23 mouse cellular contexts compared by ENCODE assay signal in genomic region chr19:36682560-36682959, GRCm38 (mm10). TPM values are rescaled to one million over a fixed set of nuclear protein-coding genes. Genes with fewer than 3 reads are reported as not detected.
DNase-seq lines count a peak whose midpoint lies in the region; ATAC-seq and TF ChIP-seq lines count a peak whose summit lies in the region.
"Had no signal": no experiment of that assay in that cellular context is flagged by ENCODE, and none has a peak within 500 bp of the region (broad histone marks: within the 10 kb centered on the region; RNA-seq: fewer than 3 reads in every experiment).

No protein-coding gene starts in this region.

- no peaks in the 10 kb centered on the region for H3K36me3 ChIP-seq in embryonic facial prominence, embryonic 14.5 days (ENCODE audit: control insufficient read depth, insufficient read depth, low read length)
- no peaks in the 10 kb centered on the region for H3K36me3 ChIP-seq in embryonic facial prominence, embryonic 10.5 days (replicated peaks)
- no peaks in the 10 kb centered on the region for H3K36me3 ChIP-seq in heart, embryonic 13.5 days
- no peaks in the 10 kb centered on the region for H3K36me3 ChIP-seq in limb, embryonic 14.5 days (ENCODE audit: control insufficient read depth, insufficient read depth, low read length)
- H3K36me3 ChIP-seq in forebrain, embryonic 16.5 days (ENCODE audit: control insufficient read depth, insufficient read depth), result no peaks in the 10 kb centered on the region
- H3K36me3 ChIP-seq: neural tube, embryonic 13.5 days; stomach, embryonic 15.5 days had no signal

- no peak overlapping the region for H3K4me3 ChIP-seq in embryonic facial prominence, embryonic 14.5 days (ENCODE audit: low read depth, low read length)
- H3K4me3 ChIP-seq in embryonic facial prominence, embryonic 10.5 days, result no peak overlapping the region
- H3K4me3 ChIP-seq in layer of hippocampus, adult 2 months, result no peak overlapping the region
- H3K4me3 ChIP-seq in heart, embryonic 13.5 days, result no peak overlapping the region
- H3K4me3 ChIP-seq in limb, embryonic 14.5 days (replicated peaks; ENCODE audit: low read length), result no peak overlapping the region
- no peak overlapping the region for H3K4me3 ChIP-seq in forebrain, embryonic 16.5 days (replicated peaks; ENCODE audit: low read length)
- H3K4me3 ChIP-seq: forebrain, embryonic 13.5 days; neural tube, embryonic 13.5 days; stomach, embryonic 15.5 days had no signal

- no peak for TF ChIP-seq CTCF in layer of hippocampus, adult 2 months (conservative IDR thresholded peaks at IDR 0.05)

- no peaks in the 10 kb centered on the region for H3K27me3 ChIP-seq in embryonic facial prominence, embryonic 14.5 days (replicated peaks; ENCODE audit: control insufficient read depth, insufficient read depth, low read length)
- H3K27me3 ChIP-seq in embryonic facial prominence, embryonic 10.5 days (replicated peaks; ENCODE audit: low read depth, poor library complexity, severe bottlenecking), result no peaks in the 10 kb centered on the region
- H3K27me3 ChIP-seq in heart, embryonic 13.5 days (replicated peaks), result no peaks in the 10 kb centered on the region
- H3K27me3 ChIP-seq in limb, embryonic 14.5 days (ENCODE audit: control insufficient read depth, insufficient read depth, low read length), result no peaks in the 10 kb centered on the region
- no peaks in the 10 kb centered on the region for H3K27me3 ChIP-seq in forebrain, embryonic 16.5 days (replicated peaks; ENCODE audit: control insufficient read depth, insufficient read depth, low read length)
- H3K27me3 ChIP-seq: forebrain, embryonic 13.5 days; neural tube, embryonic 13.5 days; stomach, embryonic 15.5 days had no signal

- DNase-seq in embryonic facial prominence, embryonic 14.5 days (ENCODE audit: low spot score), result no peak
- DNase-seq in embryonic facial prominence, embryonic 10.5 days (ENCODE audit: low spot score), result no peak
- peak; percentile 13 for DNase-seq in layer of hippocampus, adult 9-11 months
- DNase-seq in layer of hippocampus, adult 2 months (ENCODE audit: low spot score in 2 of 2), result no peak
- DNase-seq in limb, embryonic 14.5 days (ENCODE audit: low spot score), result no peak
- no peak for DNase-seq in retina, embryonic 14.5 days (ENCODE audit: low spot score)
- DNase-seq: adrenal gland, postnatal 25 days; cerebellum, adult 18-20 months; cerebellum, postnatal 36 days; liver; midbrain, embryonic 14.5 days; thymus, adult 18-20 months had no signal

- TF ChIP-seq POLR2A in limb, embryonic 14.5 days (IDR thresholded peaks at IDR 0.05; ENCODE audit: borderline replicate concordance, extremely low read depth, insufficient read depth, insufficient read length), result no peak

- WGBS in embryonic facial prominence, embryonic 14.5 days, result 72% methylated on average over 2 of the region's 2 CpGs
- 79% methylated on average over 2 of the region's 2 CpGs for WGBS in embryonic facial prominence, embryonic 10.5 days
- WGBS in heart, embryonic 13.5 days, result 26% methylated on average over 2 of the region's 2 CpGs
- 69% methylated on average over 2 of the region's 2 CpGs for WGBS in limb, embryonic 14.5 days
- WGBS in forebrain, embryonic 16.5 days, result 85% methylated on average over 2 of the region's 2 CpGs

- no peak overlapping the region for H3K27ac ChIP-seq in embryonic facial prominence, embryonic 14.5 days (replicated peaks; ENCODE audit: low read depth, low read length)
- no peak overlapping the region for H3K27ac ChIP-seq in embryonic facial prominence, embryonic 10.5 days (replicated peaks)
- no peak overlapping the region for H3K27ac ChIP-seq in layer of hippocampus, adult 2 months
- peak overlapping the region; percentile 94 for H3K27ac ChIP-seq in heart, embryonic 13.5 days (replicated peaks)
- no peak overlapping the region for H3K27ac ChIP-seq in limb, embryonic 14.5 days (replicated peaks; ENCODE audit: low read depth, low read length)
- no peak overlapping the region for H3K27ac ChIP-seq in forebrain, embryonic 16.5 days (ENCODE audit: low read length)
- H3K27ac ChIP-seq: forebrain, embryonic 13.5 days; neural tube, embryonic 13.5 days; stomach, embryonic 15.5 days had no signal

- H3K9ac ChIP-seq in embryonic facial prominence, embryonic 14.5 days (ENCODE audit: low read depth, low read length), result no peak overlapping the region
- peak overlapping the region; percentile 61 for H3K9ac ChIP-seq in heart, embryonic 13.5 days
- H3K9ac ChIP-seq in limb, embryonic 14.5 days (ENCODE audit: low read depth, low read length, severe bottlenecking), result no peak overlapping the region
- H3K9ac ChIP-seq in forebrain, embryonic 16.5 days (replicated peaks; ENCODE audit: low read depth, low read length), result no peak overlapping the region
- H3K9ac ChIP-seq: forebrain, embryonic 13.5 days; neural tube, embryonic 13.5 days; stomach, embryonic 15.5 days had no signal

- peak; percentile 23; the same call in 1 of the 2 replicates for ATAC-seq in embryonic facial prominence, embryonic 14.5 days (ENCODE audit: low read depth)
- peak; percentile 47; the same call in 1 of the 2 replicates for ATAC-seq in heart, embryonic 13.5 days (ENCODE audit: extremely low read depth, insufficient number of reproducible peaks, low FRiP score, low TSS enrichment)
- peak; percentile 54 for ATAC-seq in limb, embryonic 14.5 days (ENCODE audit: low FRiP score, low read depth)
- ATAC-seq in forebrain, embryonic 16.5 days, result no peak
- ATAC-seq: activated CD4-positive, CD25-positive, alpha-beta regulatory T cell, adult 4 months; forebrain, embryonic 13.5 days; hindbrain, embryonic 16.5 days; intestine, embryonic 16.5 days; lung, postnatal 0 days had no signal

- peaks cover 17% of the 10 kb centered on the region for H3K4me1 ChIP-seq in embryonic facial prominence, embryonic 14.5 days (ENCODE audit: control insufficient read depth, insufficient read depth, low read length)
- peaks cover 15% of the 10 kb centered on the region for H3K4me1 ChIP-seq in embryonic facial prominence, embryonic 10.5 days
- peaks cover 79% of the 10 kb centered on the region for H3K4me1 ChIP-seq in heart, embryonic 13.5 days
- peaks cover 20% of the 10 kb centered on the region for H3K4me1 ChIP-seq in limb, embryonic 14.5 days (ENCODE audit: control insufficient read depth, insufficient read depth, low read length)
- H3K4me1 ChIP-seq in forebrain, embryonic 16.5 days (replicated peaks; ENCODE audit: control insufficient read depth, insufficient read depth, low read length), result peaks cover 13% of the 10 kb centered on the region

- H3K9me3 ChIP-seq in embryonic facial prominence, embryonic 14.5 days (ENCODE audit: control insufficient read depth, low read length), result no peaks in the 10 kb centered on the region
- no peaks in the 10 kb centered on the region for H3K9me3 ChIP-seq in embryonic facial prominence, embryonic 10.5 days
- H3K9me3 ChIP-seq in heart, embryonic 13.5 days, result no peaks in the 10 kb centered on the region
- no peaks in the 10 kb centered on the region for H3K9me3 ChIP-seq in limb, embryonic 14.5 days (ENCODE audit: control insufficient read depth, low read length)
- H3K9me3 ChIP-seq in forebrain, embryonic 16.5 days (ENCODE audit: control insufficient read depth, low read length), result no peaks in the 10 kb centered on the region
- H3K9me3 ChIP-seq: forebrain, embryonic 13.5 days; neural tube, embryonic 13.5 days; stomach, embryonic 15.5 days had no signal

- no peak overlapping the region for H3K4me2 ChIP-seq in embryonic facial prominence, embryonic 14.5 days (ENCODE audit: low read depth, low read length)
- H3K4me2 ChIP-seq in heart, embryonic 13.5 days, result peak overlapping the region; percentile 29
- H3K4me2 ChIP-seq in limb, embryonic 14.5 days (replicated peaks; ENCODE audit: low read depth, low read length, severe bottlenecking), result no peak overlapping the region
- H3K4me2 ChIP-seq in forebrain, embryonic 16.5 days (ENCODE audit: low read length), result no peak overlapping the region
- H3K4me2 ChIP-seq: forebrain, embryonic 13.5 days; neural tube, embryonic 13.5 days; stomach, embryonic 15.5 days had no signal

RNA-seq across cellular contexts. Expression of gene Ppp1r3c, which starts 53.9 kb away (rescaled TPM):
- polyA plus RNA-seq in embryonic facial prominence, embryonic 14.5 days (2014; fragmentation: Nextera tagmentation; extraction: Ambion mirVana), result 20.9 and 23.7 TPM in 2 replicates
- polyA plus RNA-seq in embryonic facial prominence, embryonic 10.5 days (2016; fragmentation: Nextera tagmentation; extraction: Ambion mirVana), result 1.8 and 2.2 TPM in 2 replicates
- total RNA-seq in layer of hippocampus, adult 2 months (2021), result 10 to 100 TPM; 54.8 to 70.0 TPM
- polyA plus RNA-seq in heart, embryonic 13.5 days (2015; fragmentation: Nextera tagmentation; extraction: Ambion mirVana), result 49.2 and 64.7 TPM in 2 replicates
- 10.5 and 12.6 TPM in 2 replicates for polyA plus RNA-seq in limb, embryonic 14.5 days (2012; rRNA removed)
- polyA plus RNA-seq in limb, embryonic 14.5 days (2014; fragmentation: Nextera tagmentation; extraction: Ambion mirVana), result 16.4 and 19.0 TPM in 2 replicates
- 9.0 and 10.3 TPM in 2 replicates for polyA plus RNA-seq in forebrain, embryonic 16.5 days (2015; fragmentation: Nextera tagmentation; extraction: Ambion mirVana)
- total RNA-seq: hematopoietic stem cell, adult 5-6 weeks; megakaryocyte progenitor cell, adult 5-6 weeks had no signal
- polyA plus RNA-seq: activated CD4-positive, CD25-positive, alpha-beta regulatory T cell, adult 4 months had no signal
